Mouse (Mus musculus) heart, postnatal 0 days (tissue): ENCODE data around the gene Stambp. TPM values are rescaled to one million over a fixed set of nuclear protein-coding genes. Genes with fewer than 3 reads are reported as not detected.

Experiments
- ATAC-seq: fragments of 200-750 bp; cut with Nextera tagmentation; 2 replicates; pipeline ENCODE4 v1.8.0; 2017; ENCODE audit warnings: low read depth, moderate number of reproducible peaks, moderate library complexity; ENCODE audit not compliant: insufficient read depth
- DNase-seq: peaks from one replicate; pipeline ENCODE4 v3.0.0-alpha.2; 2016; ENCODE audit warnings: low spot score
- H3K27ac ChIP-seq: fragments of 300-500 bp; sonication (generic); 2 replicates; pipeline ENCODE4 v1.5.1; 2014; ENCODE audit warnings: low read depth, mild to moderate bottlenecking
- H3K27me3 ChIP-seq: fragments of 300-500 bp; sonication (generic); 2 replicates; pipeline ENCODE4 v1.6.1; 2014; ENCODE audit warnings: low read length, mixed read lengths; ENCODE audit not compliant: control insufficient read depth, insufficient read depth
- H3K36me3 ChIP-seq: fragments of 300-500 bp; sonication (generic); replicated peaks from 2 replicates; pipeline ENCODE4 v1.6.1; 2014; ENCODE audit warnings: low read length, mixed read lengths; ENCODE audit not compliant: control insufficient read depth, insufficient read depth
- H3K4me1 ChIP-seq: fragments of 300-500 bp; sonication (generic); 2 replicates; pipeline ENCODE4 v1.6.1; 2014; ENCODE audit warnings: antibody characterized with exemption; ENCODE audit not compliant: control insufficient read depth, insufficient read depth
- H3K4me2 ChIP-seq: fragments of 300-500 bp; sonication (generic); 2 replicates; pipeline ENCODE4 v1.6.1; 2014; ENCODE audit warnings: low read depth, mild to moderate bottlenecking, low read length, moderate library complexity
- H3K4me3 ChIP-seq: fragments of 300-500 bp; sonication (generic); 2 replicates; pipeline ENCODE4 v1.5.1; 2014; ENCODE audit warnings: low read depth, low read length
- H3K9ac ChIP-seq: fragments of 300-500 bp; sonication (generic); replicated peaks from 2 replicates; pipeline ENCODE4 v1.6.1; 2014; ENCODE audit warnings: low read depth, low read length, mixed read lengths
- H3K9me3 ChIP-seq: fragments of 300-500 bp; sonication (generic); replicated peaks from 2 replicates; pipeline ENCODE4 v1.6.1; 2016; ENCODE audit warnings: low read length; ENCODE audit not compliant: control insufficient read depth
- CTCF ChIP-seq: IDR thresholded peaks from 2 replicates; pipeline ENCODE4 v1.5.1; 2016; ENCODE audit warnings: antibody characterized with exemption, control low read depth, low read depth
- EP300 ChIP-seq: IDR thresholded peaks from 2 replicates; pipeline ENCODE4 v1.6.1; 2016; ENCODE audit warnings: antibody characterized with exemption, low read depth
- WGBS: fragments of 180-500 bp; shearing (Covaris S2); extraction: QIAGEN DNeasy Blood & Tissue Kit; methylation state at CpG from one replicate; pipeline ENCODE4 v1.1.7; 2014; 5-methylcytosine and 5-hydroxymethylcytosine counted together
- polyA plus RNA-seq: library from polyadenylated mRNA; unstranded; fragments of >200 nt; fragmentation: Nextera tagmentation; extraction: Ambion mirVana; gene quantifications from 2 replicates; pipeline ENCODE4 v1.2.1, GENCODE M21; 2015
- total RNA-seq: library from RNA; depleted of rRNA; stranded (reverse); fragments of >200 nt; gene quantifications from 2 replicates; pipeline ENCODE4 v1.2.3, GENCODE M21; 2014; ENCODE audit warnings: low replicate concordance

The Stambp gene
- total and polyA plus RNA-seq, 2 experiments from 2014 or later, result 1.5 to 22.9 TPM

GRCm38 (mm10) chr6:83568901-83569862, 3.3 kb downstream of the Stambp start:
- H3K36me3 ChIP-seq, result peaks cover 30% of the 10 kb centered on the region
- ATAC-seq (no peak), DNase-seq (no peak)
- no peaks in the 10 kb centered on the region for H3K9me3 ChIP-seq
- H3K27ac ChIP-seq, result no peak overlapping the region
- peak; percentile 55 for TF ChIP-seq CTCF
- no peak for TF ChIP-seq EP300
- H3K4me2 ChIP-seq, result no peak overlapping the region
- peaks cover 11% of the 10 kb centered on the region for H3K4me1 ChIP-seq
- H3K4me3 ChIP-seq, result no peak overlapping the region
- no peaks in the 10 kb centered on the region for H3K27me3 ChIP-seq
- H3K9ac ChIP-seq, result no peak overlapping the region
- 64% methylated on average over 20 of the region's 20 CpGs for WGBS

- Histone ChIP-seq H3K4me3 (no peak overlapping the region), H3K4me1 (peaks cover 21% of the 10 kb centered on the region), H3K9me3 (no peaks in the 10 kb centered on the region), H3K4me2 (no peak overlapping the region), H3K27ac (peak overlapping the region; percentile 39; the same call in 1 of the 2 replicates), H3K9ac (no peak overlapping the region), H3K36me3 (peaks cover 36% of the 10 kb centered on the region), H3K27me3 (no peaks in the 10 kb centered on the region)
- ATAC-seq (peak; percentile 62), DNase-seq (peak; percentile 43)
- no peak for TF ChIP-seq CTCF
- TF ChIP-seq EP300, result no peak
- 25% methylated on average over 6 of the region's 6 CpGs for WGBS
These were observed 16.6 kb downstream of the Stambp start for GRCm38 (mm10) chr6:83555972-83556371.

GRCm38 (mm10) chr6:83548346-83548745, 24.2 kb downstream of the Stambp start:
- DNase-seq, result no peak
- Histone ChIP-seq H3K4me1 (no peaks in the 10 kb centered on the region), H3K9me3 (no peaks in the 10 kb centered on the region), H3K27me3 (no peaks in the 10 kb centered on the region), H3K9ac (no peak overlapping the region), H3K27ac (no peak overlapping the region), H3K36me3 (peaks cover 48% of the 10 kb centered on the region), H3K4me3 (no peak overlapping the region), H3K4me2 (no peak overlapping the region)
- TF ChIP-seq EP300 (no peak), CTCF (no peak)
- ATAC-seq, result no peak
- WGBS, result 69% methylated on average over 5 of the region's 5 CpGs

GRCm38 (mm10) chr6:83545778-83546177, 26.8 kb downstream of the Stambp start:
- no peak overlapping the region for H3K27ac ChIP-seq
- DNase-seq (no peak), ATAC-seq (no peak)
- 78% methylated on average over 3 of the region's 3 CpGs for WGBS
- no peak overlapping the region for H3K4me3 ChIP-seq
- H3K4me2 ChIP-seq, result no peak overlapping the region
- no peaks in the 10 kb centered on the region for H3K9me3 ChIP-seq
- H3K27me3 ChIP-seq, result no peaks in the 10 kb centered on the region
- peaks cover 38% of the 10 kb centered on the region for H3K36me3 ChIP-seq
- TF ChIP-seq EP300 (no peak), CTCF (no peak)
- H3K9ac ChIP-seq, result no peak overlapping the region
- 0 out of 2 replicates have a peak, but pooled peaks cover 15% of the 10 kb centered on the region for H3K4me1 ChIP-seq

- H3K27me3 ChIP-seq, result no peaks in the 10 kb centered on the region
- no peak overlapping the region for H3K9ac ChIP-seq
- 36% methylated on average over 11 of the region's 11 CpGs for WGBS
- H3K36me3 ChIP-seq, result peaks cover 30% of the 10 kb centered on the region
- H3K27ac ChIP-seq, result peak overlapping the region; percentile 73
- H3K4me2 ChIP-seq, result 0 out of 2 replicates have a peak overlapping the region, but pooled peaks have one; percentile 7
- no peak overlapping the region for H3K4me3 ChIP-seq
- ATAC-seq (peak; percentile 73), DNase-seq (peak; percentile 77)
- no peaks in the 10 kb centered on the region for H3K9me3 ChIP-seq
- TF ChIP-seq EP300 (no peak), CTCF (no peak)
- 0 out of 2 replicates have a peak, but pooled peaks cover 15% of the 10 kb centered on the region for H3K4me1 ChIP-seq
These were observed 30.6 kb downstream of the Stambp start for GRCm38 (mm10) chr6:83541756-83542456.
